Mouse (Mus musculus) embryo, embryonic 9.5 days (tissue): Measurements from ENCODE around the gene Mboat1.

ENCODE experiments used
- DNase-seq: peaks from one replicate; pipeline ENCODE4 v3.0.0-alpha.2; 2017; ENCODE audit errors: extremely low spot score

The Mboat1 gene

GRCm38 (mm10) chr13:30185959-30186358 lies 49.7 kb downstream of the Mboat1 start:
- no peak for DNase-seq

GRCm38 (mm10) chr13:30186456-30186855 lies 50.2 kb downstream of the Mboat1 start:
- no peak for DNase-seq

GRCm38 (mm10) chr13:30192031-30192716 lies 55.9 kb downstream of the Mboat1 start:
- DNase-seq: no peak

GRCm38 (mm10) chr13:30193363-30193762 lies 57.1 kb downstream of the Mboat1 start:
- DNase-seq: no peak

- no peak for DNase-seq
These were observed 58.5 kb downstream of the Mboat1 start for GRCm38 (mm10) chr13:30194834-30195233.

- no peak for DNase-seq
These were observed 60.4 kb downstream of the Mboat1 start for GRCm38 (mm10) chr13:30196661-30197060.

GRCm38 (mm10) chr13:30198101-30198570 lies 61.8 kb downstream of the Mboat1 start:
- no peak for DNase-seq

- no peak for DNase-seq
These were observed 63.5 kb downstream of the Mboat1 start for GRCm38 (mm10) chr13:30199821-30200220.

- DNase-seq: no peak
These were observed 64.4 kb downstream of the Mboat1 start for GRCm38 (mm10) chr13:30200737-30201136.

- DNase-seq: no peak
These were observed 66.7 kb downstream of the Mboat1 start for GRCm38 (mm10) chr13:30203018-30203417.

- DNase-seq: no peak
These were observed 71.9 kb downstream of the Mboat1 start for GRCm38 (mm10) chr13:30208176-30208575.

- DNase-seq: no peak
These were observed 77.0 kb downstream of the Mboat1 start for GRCm38 (mm10) chr13:30213276-30213675.

- no peak for DNase-seq
These were observed 81.5 kb downstream of the Mboat1 start for GRCm38 (mm10) chr13:30217588-30218371.

GRCm38 (mm10) chr13:30219597-30219996 lies 83.3 kb downstream of the Mboat1 start:
- no peak for DNase-seq

- DNase-seq: no peak
These were observed 85.0 kb downstream of the Mboat1 start for GRCm38 (mm10) chr13:30221316-30221715.

- DNase-seq: no peak
These were observed 87.8 kb downstream of the Mboat1 start for GRCm38 (mm10) chr13:30224114-30224513.

GRCm38 (mm10) chr13:30224659-30225058 lies 88.4 kb downstream of the Mboat1 start:
- DNase-seq: no peak

GRCm38 (mm10) chr13:30228762-30229161 lies 92.5 kb downstream of the Mboat1 start:
- DNase-seq: no peak

GRCm38 (mm10) chr13:30229625-30230139 lies 93.4 kb downstream of the Mboat1 start:
- DNase-seq: no peak

GRCm38 (mm10) chr13:30235056-30235750 lies 98.9 kb downstream of the Mboat1 start:
- DNase-seq: no peak

- DNase-seq: no peak
These were observed 103.1 kb downstream of the Mboat1 start for GRCm38 (mm10) chr13:30239396-30239795.

GRCm38 (mm10) chr13:30245573-30245972 lies 109.3 kb downstream of the Mboat1 start:
- no peak for DNase-seq
